Mouse (Mus musculus) heart, adult 2 months (tissue): ENCODE data around the gene Ctdsp2.

Source experiments
- CTCF ChIP-seq: fragments of 200-600 bp; IDR thresholded peaks from 2 replicates; pipeline ENCODE4 v1.8.1; 2022; ENCODE audit warnings: antibody characterized with exemption, mild to moderate bottlenecking, moderate library complexity
- POLR2A ChIP-seq: fragments of 200-500 bp; IDR thresholded peaks from 2 replicates; pipeline ENCODE4 v1.6.1; 2011; ENCODE audit warnings: mild to moderate bottlenecking, low read depth, low read length, control low read depth; ENCODE audit not compliant: insufficient read depth

DNA sequence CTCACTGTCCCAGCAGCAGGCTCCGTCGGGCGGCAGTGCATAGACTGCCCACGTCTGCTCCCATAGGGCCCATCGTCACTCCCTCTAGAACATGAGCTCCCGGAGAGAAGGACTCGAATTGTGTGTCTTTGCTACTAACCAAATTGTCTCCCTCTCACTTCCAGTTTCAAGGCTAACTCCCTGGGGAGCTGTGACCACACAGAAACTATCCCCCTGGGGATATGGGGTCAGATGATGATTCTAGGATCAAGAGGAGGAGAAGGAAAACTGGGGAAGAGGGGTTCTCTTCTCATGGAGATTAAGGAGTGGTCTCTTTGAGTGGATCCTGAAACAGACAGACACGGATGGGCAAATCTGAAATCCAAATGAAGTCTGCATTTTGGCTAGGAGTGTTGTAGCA, 18.0 kb upstream of the Ctdsp2 start:
- TF ChIP-seq POLR2A (no peak), CTCF (no peak)
